Mouse (Mus musculus): ENCODE results near the gene Nadk. TPM values are rescaled to one million over a fixed set of nuclear protein-coding genes. Genes with fewer than 3 reads are reported as not detected.
A peak's percentile ranks its signal among the peaks of the same experiment; 100 is the strongest.

The Nadk gene
- polyA plus RNA-seq, 1 experiment from 2014 or later = 86.9 TPM

DNA sequence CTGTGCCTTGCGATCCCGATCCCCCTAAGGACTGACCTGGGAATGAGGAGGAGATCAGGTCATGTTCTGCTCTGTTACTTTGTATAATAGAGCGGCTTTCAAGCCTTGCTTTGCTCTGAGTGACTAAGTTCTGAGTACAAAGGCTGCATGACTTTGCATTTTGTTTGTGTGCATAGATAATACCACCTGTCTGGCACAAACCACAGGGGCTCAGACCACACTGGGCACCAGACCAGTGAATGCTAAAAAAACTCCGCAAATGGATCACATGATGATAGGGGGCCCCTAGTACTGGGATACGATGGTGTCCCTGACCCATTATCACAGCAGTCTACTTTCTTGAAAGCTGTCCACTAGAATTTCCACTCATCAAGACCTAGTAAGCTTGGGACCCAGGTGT lies 34.4 kb downstream of the Nadk start:
- no peak overlapping the region for H3K4me3 ChIP-seq
- no peak overlapping the region for H3K4me2 ChIP-seq (replicated peaks)
- H3K27ac ChIP-seq = no peak overlapping the region
- ATAC-seq (ENCODE audit: low FRiP score, low read depth) = no peak
- no peaks in the 10 kb centered on the region for H3K4me1 ChIP-seq
- no peak overlapping the region for H3K9ac ChIP-seq
- no peaks in the 10 kb centered on the region for H3K36me3 ChIP-seq
- WGBS = 85% methylated on average over 5 of the region's 5 CpGs
- H3K27me3 ChIP-seq (replicated peaks) = no peaks in the 10 kb centered on the region
- H3K9me3 ChIP-seq = no peaks in the 10 kb centered on the region

DNA sequence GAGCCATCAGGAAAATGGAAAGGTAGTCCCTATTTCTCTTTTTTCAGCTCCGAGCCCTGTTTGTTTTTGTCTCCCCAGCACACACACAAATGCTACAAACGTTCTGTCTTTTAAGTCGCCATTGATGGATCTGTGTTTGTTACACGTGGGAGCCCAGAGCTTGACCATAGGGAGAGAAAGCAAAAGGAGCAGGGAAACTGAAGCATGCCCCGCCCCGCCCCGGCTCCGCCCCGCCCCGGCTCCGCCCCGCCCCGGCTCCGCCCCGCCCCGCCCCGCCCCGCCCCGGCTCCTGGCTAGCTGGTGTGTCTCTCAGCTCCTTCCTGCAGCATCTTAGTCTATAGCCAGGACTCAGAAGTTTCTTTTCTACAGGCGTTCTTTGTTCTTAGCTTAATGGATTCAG lies 36.4 kb downstream of the Nadk start:
- Histone ChIP-seq H3K27me3 (replicated peaks) (no peaks in the 10 kb centered on the region), H3K9ac (no peak overlapping the region), H3K27ac (no peak overlapping the region), H3K4me2 (replicated peaks) (no peak overlapping the region; the same call in 1 of the 2 replicates), H3K4me3 (no peak overlapping the region), H3K36me3 (no peaks in the 10 kb centered on the region), H3K4me1 (peaks cover 9% of the 10 kb centered on the region; the same call in 1 of the 2 replicates), H3K9me3 (no peaks in the 10 kb centered on the region)
- 24% methylated on average over 20 of the region's 20 CpGs for WGBS
- no peak for ATAC-seq (ENCODE audit: low FRiP score, low read depth)

DNA sequence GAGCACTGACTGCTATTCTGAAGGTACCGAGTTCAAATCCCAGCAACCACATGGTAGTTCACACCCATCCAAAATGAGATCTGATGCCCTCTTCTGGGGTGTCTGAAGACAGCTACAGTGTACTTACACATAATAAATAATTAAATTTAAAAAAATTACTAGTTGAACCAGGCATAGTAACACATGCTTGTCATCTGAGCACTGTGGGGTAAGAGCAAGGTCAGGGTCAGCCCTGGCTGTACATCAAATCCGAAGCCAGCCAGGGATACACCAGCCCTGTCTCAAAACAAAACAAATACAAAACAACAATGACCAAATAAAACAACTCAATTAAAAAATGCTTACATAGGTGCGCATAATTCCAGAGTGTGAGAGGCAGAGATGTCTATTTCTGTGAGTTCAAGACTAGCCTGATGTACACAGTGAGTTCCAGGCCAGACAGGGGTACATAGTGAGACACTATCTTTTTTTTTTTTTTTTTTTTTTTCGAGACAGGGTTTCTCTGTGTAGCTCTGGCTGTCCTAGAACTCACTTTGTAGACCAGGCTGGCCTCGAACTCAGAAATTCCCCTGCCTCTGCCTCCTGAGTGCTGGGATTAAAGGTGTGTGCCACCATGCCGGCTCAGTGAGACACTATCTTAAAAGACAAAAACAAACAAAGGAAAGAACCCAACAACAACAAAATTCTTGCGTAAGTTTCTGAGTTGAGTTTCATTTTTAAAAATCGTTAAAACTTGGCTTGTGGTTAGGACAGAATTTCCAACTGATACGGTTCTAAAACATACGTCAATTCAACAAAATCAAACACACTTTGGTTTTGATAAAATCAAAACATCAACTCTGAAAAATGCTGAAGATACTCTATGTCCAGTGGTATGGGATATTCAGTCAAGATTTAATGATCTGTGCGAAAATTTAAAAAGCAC lies 38.0 kb downstream of the Nadk start:
- Histone ChIP-seq H3K4me1 (peaks cover 9% of the 10 kb centered on the region; the same call in 1 of the 2 replicates), H3K4me2 (replicated peaks) (peak overlapping the region; percentile 95), H3K9ac (peak overlapping the region; percentile 97), H3K36me3 (peaks cover 8% of the 10 kb centered on the region; the same call in 1 of the 2 replicates), H3K27ac (no peak overlapping the region), H3K9me3 (no peaks in the 10 kb centered on the region), H3K4me3 (peak overlapping the region; percentile 98; the same call in 1 of the 2 replicates), H3K27me3 (replicated peaks) (no peaks in the 10 kb centered on the region)
- ATAC-seq (ENCODE audit: low FRiP score, low read depth) = no peak
- WGBS = 90% methylated on average over 11 of the region's 11 CpGs

DNA sequence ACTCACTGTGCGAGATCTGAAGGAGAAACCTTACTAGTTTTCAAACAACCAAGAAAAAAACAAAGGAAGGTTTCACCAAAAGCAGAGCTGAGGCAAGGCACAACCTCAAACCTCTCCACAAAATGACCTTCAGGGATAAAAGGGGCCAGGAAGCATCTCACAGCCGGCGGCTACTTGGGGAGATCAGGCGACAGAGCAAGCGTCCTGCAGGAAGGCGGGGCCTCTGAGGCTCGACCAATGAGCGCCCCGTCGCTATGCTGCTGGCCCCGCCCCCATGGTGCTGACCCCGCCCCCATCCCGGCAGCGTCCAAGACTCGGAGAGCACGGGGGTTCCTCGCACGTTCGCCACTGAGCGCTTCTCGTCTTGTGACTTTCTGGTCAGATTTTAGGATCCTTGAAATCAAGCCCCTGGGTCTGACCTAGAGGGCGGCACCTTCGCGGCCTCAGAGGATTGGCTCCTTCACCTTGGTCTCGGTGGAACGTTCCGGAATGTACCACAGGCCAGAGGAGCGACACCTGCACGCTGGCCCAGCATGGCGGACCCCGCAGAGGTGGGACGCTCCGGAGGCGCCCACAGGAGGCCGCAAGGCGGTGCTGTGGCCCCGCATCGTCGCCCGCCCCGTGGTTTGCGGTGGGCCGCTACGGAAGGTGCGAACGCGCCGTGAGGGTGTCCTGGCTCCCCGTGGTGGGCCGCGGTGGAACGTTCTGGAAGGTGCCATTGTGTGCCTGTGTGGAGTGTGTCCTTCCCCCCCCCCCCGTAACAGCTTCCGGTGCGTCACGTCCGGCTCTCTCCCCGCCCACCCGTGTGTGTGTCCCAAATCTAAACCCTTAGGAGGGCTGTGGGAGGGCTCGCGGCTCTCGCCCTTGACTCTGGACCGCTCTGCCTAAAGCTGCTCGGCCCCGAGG lies 39.2 kb downstream of the Nadk start, which contains the start of gene Slc35e2:
TSS of gene Slc35e2 (plus strand) at position 326 of the 906 bp plus-strand sequence.
- WGBS = under 1% methylated on average over 61 of the region's 65 CpGs
- ATAC-seq (ENCODE audit: low FRiP score, low read depth) = peak; percentile 97
- H3K36me3 ChIP-seq = peaks cover 8% of the 10 kb centered on the region; the same call in 1 of the 2 replicates
- no peaks in the 10 kb centered on the region for H3K9me3 ChIP-seq
- peaks cover 9% of the 10 kb centered on the region; the same call in 1 of the 2 replicates for H3K4me1 ChIP-seq
- H3K27ac ChIP-seq = peak within 1 kb of the TSS; percentile 97
- peak within 1 kb of the TSS; percentile 98 for H3K4me3 ChIP-seq
- H3K9ac ChIP-seq = peak within 1 kb of the TSS; percentile 97
- H3K4me2 ChIP-seq (replicated peaks) = peak within 1 kb of the TSS; percentile 95
- no peaks in the 10 kb centered on the region for H3K27me3 ChIP-seq (replicated peaks)

DNA sequence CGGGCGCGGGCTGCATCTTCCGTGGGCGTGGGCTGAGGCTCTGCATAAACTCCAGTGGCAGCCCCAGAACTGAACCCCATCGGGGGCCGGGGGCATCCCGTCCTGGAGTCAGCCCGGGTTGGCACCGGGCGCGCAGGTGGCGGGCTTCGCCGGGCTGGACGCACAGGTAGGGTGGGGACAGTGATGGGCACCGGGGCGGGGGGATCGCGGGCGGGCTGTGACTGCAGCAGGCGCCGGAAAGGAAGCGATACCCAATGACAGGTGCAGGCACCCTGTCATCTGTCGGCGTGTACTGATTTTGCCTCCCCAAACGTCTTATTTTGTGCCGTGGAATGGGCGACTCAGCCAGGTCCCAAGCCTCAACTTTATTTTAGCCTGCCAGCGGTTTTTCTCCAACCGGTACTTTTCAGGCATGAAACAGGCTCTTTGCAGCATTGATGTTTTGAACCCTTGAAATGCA lies 39.8 kb downstream of the Nadk start:
- peak overlapping the region; percentile 97 for H3K9ac ChIP-seq
- H3K27ac ChIP-seq = peak overlapping the region; percentile 97
- 3% methylated on average over 30 of the region's 31 CpGs for WGBS
- peaks cover 8% of the 10 kb centered on the region; the same call in 1 of the 2 replicates for H3K36me3 ChIP-seq
- peak; percentile 42 for ATAC-seq (ENCODE audit: low FRiP score, low read depth)
- peaks cover 9% of the 10 kb centered on the region; the same call in 1 of the 2 replicates for H3K4me1 ChIP-seq
- H3K4me3 ChIP-seq = peak overlapping the region; percentile 98
- peak overlapping the region; percentile 95 for H3K4me2 ChIP-seq (replicated peaks)
- no peaks in the 10 kb centered on the region for H3K9me3 ChIP-seq
- H3K27me3 ChIP-seq (replicated peaks) = no peaks in the 10 kb centered on the region

DNA sequence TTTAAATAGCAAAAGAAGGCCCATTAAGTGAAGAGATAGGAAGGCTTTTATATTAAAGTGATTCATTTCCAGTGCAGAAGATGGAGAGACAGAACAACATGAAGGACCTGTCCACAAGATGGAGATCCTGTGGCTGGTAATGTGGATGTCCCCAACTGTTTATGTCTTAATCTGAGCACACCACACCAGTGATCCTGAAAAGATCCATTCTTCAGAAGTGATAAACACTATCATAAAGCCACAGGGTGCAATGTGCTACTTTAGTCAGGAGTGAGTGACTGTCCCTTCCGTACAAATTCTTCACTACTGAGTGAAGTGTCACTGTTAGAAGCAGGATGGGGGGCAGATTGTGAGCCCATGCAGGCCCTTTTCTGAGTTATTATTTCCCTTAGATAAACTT lies 40.6 kb downstream of the Nadk start:
- Histone ChIP-seq H3K9ac (peak overlapping the region; percentile 97; the same call in 1 of the 2 replicates), H3K4me2 (replicated peaks) (peak overlapping the region; percentile 95), H3K9me3 (no peaks in the 10 kb centered on the region), H3K4me1 (peaks cover 9% of the 10 kb centered on the region; the same call in 1 of the 2 replicates), H3K4me3 (no peak overlapping the region), H3K27me3 (replicated peaks) (no peaks in the 10 kb centered on the region), H3K36me3 (peaks cover 8% of the 10 kb centered on the region; the same call in 1 of the 2 replicates), H3K27ac (no peak overlapping the region)
- ATAC-seq (ENCODE audit: low FRiP score, low read depth) = no peak
- WGBS = 78% methylated on average over 1 of the region's 1 CpGs

DNA sequence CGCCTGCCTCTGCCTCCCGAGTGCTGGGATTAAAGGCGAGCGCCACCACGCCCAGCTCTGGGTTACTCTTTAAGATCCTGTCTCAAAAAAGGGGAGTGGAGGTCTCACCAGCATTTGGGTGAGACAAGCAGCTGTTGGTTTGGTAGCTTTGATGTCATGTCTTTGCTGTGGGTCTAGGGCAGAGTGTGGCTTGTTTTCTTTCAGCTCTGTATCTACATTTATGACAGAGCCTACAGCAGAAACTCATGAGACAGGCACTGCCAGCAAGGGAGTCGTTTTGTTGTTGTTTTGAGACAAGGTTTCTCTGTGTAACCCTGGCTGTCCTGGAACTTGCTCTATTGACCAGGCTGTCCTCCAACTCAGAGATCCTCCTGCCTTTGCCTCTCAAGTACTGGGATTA lies 41.6 kb downstream of the Nadk start:
- Histone ChIP-seq H3K9ac (no peak overlapping the region), H3K9me3 (no peaks in the 10 kb centered on the region), H3K4me1 (peaks cover 9% of the 10 kb centered on the region; the same call in 1 of the 2 replicates), H3K36me3 (peaks cover 8% of the 10 kb centered on the region; the same call in 1 of the 2 replicates), H3K27me3 (replicated peaks) (no peaks in the 10 kb centered on the region), H3K4me3 (no peak overlapping the region), H3K27ac (no peak overlapping the region), H3K4me2 (replicated peaks) (no peak overlapping the region)
- WGBS = 95% methylated on average over 6 of the region's 6 CpGs
- ATAC-seq (ENCODE audit: low FRiP score, low read depth) = no peak

DNA sequence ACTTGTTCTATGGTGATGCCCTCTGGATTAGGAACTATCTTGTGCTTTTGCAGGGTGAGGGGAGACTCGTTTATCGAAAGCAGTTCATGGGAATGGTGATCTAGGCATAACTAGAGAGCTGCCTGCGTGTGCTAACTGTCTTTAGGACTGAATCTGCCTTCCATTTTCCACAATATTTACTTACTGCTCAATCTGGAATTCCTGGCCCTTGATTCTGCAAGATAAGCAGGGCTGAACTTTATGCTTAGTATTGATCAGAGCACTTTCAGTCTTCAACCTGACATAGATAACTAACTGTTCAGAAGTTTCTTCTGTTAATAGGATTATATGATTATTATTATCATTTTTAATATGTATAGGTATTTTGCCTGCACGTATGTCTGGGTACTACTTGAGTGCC lies 43.0 kb downstream of the Nadk start:
- Histone ChIP-seq H3K27ac (no peak overlapping the region), H3K4me3 (no peak overlapping the region), H3K4me1 (peaks cover 9% of the 10 kb centered on the region; the same call in 1 of the 2 replicates), H3K9ac (no peak overlapping the region), H3K36me3 (peaks cover 16% of the 10 kb centered on the region), H3K4me2 (replicated peaks) (no peak overlapping the region), H3K27me3 (replicated peaks) (no peaks in the 10 kb centered on the region), H3K9me3 (no peaks in the 10 kb centered on the region)
- 97% methylated on average over 4 of the region's 4 CpGs for WGBS
- no peak for ATAC-seq (ENCODE audit: low FRiP score, low read depth)

DNA sequence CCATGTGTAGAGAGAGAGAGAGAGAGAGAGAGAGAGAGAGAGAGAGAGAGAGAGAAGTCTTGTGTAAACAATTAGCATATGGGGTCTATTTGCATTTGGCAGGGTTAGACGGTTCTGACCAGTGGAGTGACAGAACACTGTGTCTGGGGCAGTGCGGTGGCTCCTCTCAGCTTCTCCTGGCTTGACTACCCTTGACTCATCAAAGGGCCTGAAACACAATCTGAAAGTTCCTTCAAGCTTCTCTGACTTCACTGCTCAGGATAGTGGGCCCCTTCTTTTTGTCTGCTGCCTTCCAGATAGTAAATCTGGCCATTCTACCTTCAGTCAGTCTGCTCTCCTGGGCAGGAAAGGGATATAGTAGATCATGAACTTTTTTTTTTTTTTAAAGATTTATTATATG lies 44.6 kb downstream of the Nadk start:
- H3K9me3 ChIP-seq = no peaks in the 10 kb centered on the region
- H3K4me3 ChIP-seq = no peak overlapping the region
- peaks cover 27% of the 10 kb centered on the region for H3K36me3 ChIP-seq
- WGBS = 75% methylated on average over 2 of the region's 2 CpGs
- no peak overlapping the region for H3K9ac ChIP-seq
- H3K4me1 ChIP-seq = peaks cover 9% of the 10 kb centered on the region; the same call in 1 of the 2 replicates
- ATAC-seq (ENCODE audit: low FRiP score, low read depth) = no peak
- no peak overlapping the region for H3K4me2 ChIP-seq (replicated peaks)
- H3K27ac ChIP-seq = no peak overlapping the region
- H3K27me3 ChIP-seq (replicated peaks) = no peaks in the 10 kb centered on the region

DNA sequence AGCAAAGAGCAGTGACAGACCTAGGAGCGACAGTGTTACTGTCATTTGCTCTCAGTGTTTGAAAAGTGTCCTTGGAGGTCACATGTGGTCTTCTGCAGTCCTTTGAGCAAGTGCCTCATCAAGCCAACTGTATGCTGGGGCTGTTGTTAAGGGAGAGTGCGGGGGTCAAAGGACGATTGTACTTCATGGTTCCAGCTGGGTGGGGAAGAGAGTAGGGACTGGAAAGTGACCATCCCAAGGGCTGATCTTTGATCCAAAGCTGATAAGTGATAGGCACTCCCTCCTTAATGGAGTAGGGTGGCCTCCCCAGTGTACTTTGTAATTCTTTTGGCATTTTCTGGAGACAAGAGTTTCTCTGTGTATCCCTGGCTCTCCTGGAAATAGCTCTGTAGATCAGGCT lies 49.7 kb downstream of the Nadk start:
- ATAC-seq (ENCODE audit: low FRiP score, low read depth) = no peak
- 92% methylated on average over 3 of the region's 3 CpGs for WGBS
- H3K36me3 ChIP-seq = peaks cover 62% of the 10 kb centered on the region

DNA sequence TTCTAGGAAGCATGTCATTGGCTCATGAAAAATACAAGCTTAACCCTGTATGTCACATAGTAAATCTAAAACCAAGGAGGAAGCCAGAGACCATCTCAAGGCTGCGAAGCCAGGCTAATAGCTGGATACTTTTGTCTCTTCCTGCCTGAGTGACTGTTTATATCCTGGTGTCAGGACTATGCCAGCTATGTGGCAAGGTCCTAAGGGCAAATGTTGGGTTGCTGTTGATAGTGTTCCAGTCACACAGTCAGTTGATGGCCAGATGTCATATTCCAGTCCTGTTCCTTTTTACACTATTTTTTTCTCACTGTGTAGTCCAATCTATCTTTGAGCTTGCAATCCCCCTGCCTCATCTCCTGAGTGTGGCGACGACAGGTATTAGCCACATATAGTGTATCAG lies 51.1 kb downstream of the Nadk start:
- WGBS = 98% methylated on average over 3 of the region's 3 CpGs

More for the DNA sequence above, 49.7 kb downstream of the Nadk start:
- Histone ChIP-seq H3K4me1 (no peaks in the 10 kb centered on the region), H3K9me3 (no peaks in the 10 kb centered on the region), H3K27me3 (replicated peaks) (no peaks in the 10 kb centered on the region), H3K4me2 (replicated peaks) (no peak overlapping the region), H3K4me3 (no peak overlapping the region), H3K27ac (no peak overlapping the region), H3K9ac (no peak overlapping the region)

More for the DNA sequence above, 51.1 kb downstream of the Nadk start:
- no peak for ATAC-seq (ENCODE audit: low FRiP score, low read depth)
- Histone ChIP-seq H3K27ac (no peak overlapping the region), H3K4me1 (no peaks in the 10 kb centered on the region), H3K4me2 (replicated peaks) (no peak overlapping the region), H3K36me3 (peaks cover 76% of the 10 kb centered on the region), H3K27me3 (replicated peaks) (no peaks in the 10 kb centered on the region), H3K4me3 (no peak overlapping the region), H3K9ac (no peak overlapping the region), H3K9me3 (no peaks in the 10 kb centered on the region)
